Mouse (Mus musculus) cortical plate, adult 2 months (tissue): ENCODE measurements around the gene Mettl16.

Source experiments
- CTCF ChIP-seq: fragments of 200-500 bp; IDR thresholded peaks from 2 replicates; pipeline ENCODE4 v1.5.1; 2011; ENCODE audit warnings: mild to moderate bottlenecking, control low read depth, low read length; ENCODE audit not compliant: insufficient read depth; ENCODE audit errors: extremely low read depth
- POLR2A ChIP-seq: fragments of 200-500 bp; IDR thresholded peaks from 2 replicates; pipeline ENCODE4 v1.6.1; 2011; ENCODE audit warnings: mild to moderate bottlenecking, low read length, control low read depth; ENCODE audit not compliant: insufficient read depth; ENCODE audit errors: extremely low read depth

DNA sequence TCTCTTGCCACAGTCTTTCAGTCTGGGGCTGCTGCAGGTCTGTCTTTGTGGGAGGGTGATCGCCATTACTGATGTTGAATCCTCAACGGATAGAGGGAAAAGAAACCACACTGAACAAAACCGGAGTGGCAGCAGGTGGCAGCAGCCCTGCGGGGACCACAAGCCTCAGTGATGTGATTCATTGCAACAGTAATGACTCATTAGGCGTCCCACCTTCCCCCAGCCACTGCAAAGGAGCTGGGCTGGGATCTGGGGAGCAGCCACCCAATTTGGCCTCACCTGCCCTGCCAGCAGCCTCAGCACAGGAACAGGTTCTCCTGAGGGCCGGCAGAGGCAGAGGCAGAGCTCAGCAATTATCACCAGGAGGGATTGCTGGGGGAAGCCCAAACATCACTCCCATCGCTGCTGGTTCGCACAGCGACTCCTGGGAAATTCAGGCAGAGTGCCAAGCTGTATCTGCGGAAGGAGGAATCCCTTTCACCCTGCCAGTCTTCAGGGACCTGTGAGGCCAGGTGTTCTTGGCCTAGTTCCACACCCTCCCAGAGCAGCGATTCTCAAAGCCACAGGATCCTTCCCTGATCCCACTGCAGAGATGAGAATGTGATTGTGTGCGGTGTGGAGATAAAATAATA is 100.5 kb downstream of the Mettl16 start:
- TF ChIP-seq CTCF (peak; percentile 40), POLR2A (no peak)
